Mouse (Mus musculus): ENCODE results near the gene Rps27rt. TPM values are rescaled to one million over a fixed set of nuclear protein-coding genes. Genes with fewer than 3 reads are reported as not detected.
A peak's percentile ranks its signal among the peaks of the same experiment; 100 is the strongest.

Rps27rt gene
- polyA plus RNA-seq, 1 experiment = 85.5 TPM

- TF ChIP-seq CTCF (IDR thresholded peaks at IDR 0.05; ENCODE audit: borderline replicate concordance, control insufficient read depth, extremely low read depth, insufficient read depth, low read length, poor library complexity) (no peak), POLR2A (IDR thresholded peaks at IDR 0.05; ENCODE audit: control insufficient read depth, extremely low read depth, insufficient read depth, low read length, poor library complexity) (no peak)
- WGBS = 95% methylated on average over 6 of the region's 6 CpGs
- Histone ChIP-seq H3K27me3 (ENCODE audit: control insufficient read depth, insufficient read depth, low read length) (no peaks in the 10 kb centered on the region), H3K4me3 (ENCODE audit: control insufficient read depth, insufficient read depth, low read length) (no peak overlapping the region), H3K4me1 (replicated peaks; ENCODE audit: control insufficient read depth, insufficient read depth, low read length) (no peaks in the 10 kb centered on the region), H3K36me3 (ENCODE audit: control insufficient read depth, insufficient read depth, low read length) (no peaks in the 10 kb centered on the region), H3K27ac (ENCODE audit: control insufficient read depth, insufficient read depth, low read length) (no peak overlapping the region)
- DNase-seq = no peak
These were observed 6.2 kb upstream of the Rps27rt start for GRCm38 (mm10) chr9:114988610-114989327.

GRCm38 (mm10) chr9:114988029-114988428 lies 5.5 kb upstream of the Rps27rt start:
- DNase-seq = no peak
- Histone ChIP-seq H3K4me1 (replicated peaks; ENCODE audit: control insufficient read depth, insufficient read depth, low read length) (no peaks in the 10 kb centered on the region), H3K36me3 (ENCODE audit: control insufficient read depth, insufficient read depth, low read length) (no peaks in the 10 kb centered on the region), H3K27me3 (ENCODE audit: control insufficient read depth, insufficient read depth, low read length) (no peaks in the 10 kb centered on the region), H3K27ac (ENCODE audit: control insufficient read depth, insufficient read depth, low read length) (no peak overlapping the region), H3K4me3 (ENCODE audit: control insufficient read depth, insufficient read depth, low read length) (no peak overlapping the region)
- WGBS = 97% methylated on average over 3 of the region's 3 CpGs
- TF ChIP-seq CTCF (IDR thresholded peaks at IDR 0.05; ENCODE audit: borderline replicate concordance, control insufficient read depth, extremely low read depth, insufficient read depth, low read length, poor library complexity) (no peak), POLR2A (IDR thresholded peaks at IDR 0.05; ENCODE audit: control insufficient read depth, extremely low read depth, insufficient read depth, low read length, poor library complexity) (no peak)

DNA sequence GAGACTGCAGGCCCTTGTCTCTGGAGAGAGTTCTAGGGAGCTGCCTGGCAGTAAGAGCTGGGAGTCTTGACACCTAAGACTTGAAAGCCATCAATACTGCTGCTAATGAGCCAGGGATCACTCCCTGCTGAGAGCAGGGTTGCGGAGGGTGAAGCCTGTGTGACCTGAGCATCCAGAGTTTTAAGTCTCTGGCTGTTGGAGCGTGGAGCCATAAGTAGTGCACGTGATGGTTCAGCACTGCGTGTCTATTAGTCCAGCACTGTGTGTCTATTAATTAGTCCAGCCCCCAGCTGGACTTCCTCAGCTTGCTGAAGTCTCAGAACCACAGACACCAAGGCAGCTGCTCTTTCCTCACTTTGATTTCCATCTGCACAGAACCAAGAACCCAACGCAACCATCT lies 3.8 kb upstream of the Rps27rt start:
- 97% methylated on average over 5 of the region's 5 CpGs for WGBS
- Histone ChIP-seq H3K4me3 (ENCODE audit: control insufficient read depth, insufficient read depth, low read length) (no peak overlapping the region), H3K4me1 (replicated peaks; ENCODE audit: control insufficient read depth, insufficient read depth, low read length) (no peaks in the 10 kb centered on the region), H3K27me3 (ENCODE audit: control insufficient read depth, insufficient read depth, low read length) (no peaks in the 10 kb centered on the region), H3K27ac (ENCODE audit: control insufficient read depth, insufficient read depth, low read length) (no peak overlapping the region), H3K36me3 (ENCODE audit: control insufficient read depth, insufficient read depth, low read length) (no peaks in the 10 kb centered on the region)
- no peak for TF ChIP-seq POLR2A (IDR thresholded peaks at IDR 0.05; ENCODE audit: control insufficient read depth, extremely low read depth, insufficient read depth, low read length, poor library complexity)
- no peak for TF ChIP-seq CTCF (IDR thresholded peaks at IDR 0.05; ENCODE audit: borderline replicate concordance, control insufficient read depth, extremely low read depth, insufficient read depth, low read length, poor library complexity)
- DNase-seq = no peak

- H3K36me3 ChIP-seq (ENCODE audit: control insufficient read depth, insufficient read depth, low read length) = no peaks in the 10 kb centered on the region
- H3K27me3 ChIP-seq (ENCODE audit: control insufficient read depth, insufficient read depth, low read length) = no peaks in the 10 kb centered on the region; the same call in 1 of the 2 replicates
- 98% methylated on average over 5 of the region's 5 CpGs for WGBS
- H3K4me3 ChIP-seq (ENCODE audit: control insufficient read depth, insufficient read depth, low read length) = no peak overlapping the region
- H3K4me1 ChIP-seq (replicated peaks; ENCODE audit: control insufficient read depth, insufficient read depth, low read length) = no peaks in the 10 kb centered on the region
- no peak for TF ChIP-seq POLR2A (IDR thresholded peaks at IDR 0.05; ENCODE audit: control insufficient read depth, extremely low read depth, insufficient read depth, low read length, poor library complexity)
- no peak for TF ChIP-seq CTCF (IDR thresholded peaks at IDR 0.05; ENCODE audit: borderline replicate concordance, control insufficient read depth, extremely low read depth, insufficient read depth, low read length, poor library complexity)
- DNase-seq = no peak
- H3K27ac ChIP-seq (ENCODE audit: control insufficient read depth, insufficient read depth, low read length) = no peak overlapping the region
These were observed 3.2 kb upstream of the Rps27rt start for GRCm38 (mm10) chr9:114985741-114986140.

DNA sequence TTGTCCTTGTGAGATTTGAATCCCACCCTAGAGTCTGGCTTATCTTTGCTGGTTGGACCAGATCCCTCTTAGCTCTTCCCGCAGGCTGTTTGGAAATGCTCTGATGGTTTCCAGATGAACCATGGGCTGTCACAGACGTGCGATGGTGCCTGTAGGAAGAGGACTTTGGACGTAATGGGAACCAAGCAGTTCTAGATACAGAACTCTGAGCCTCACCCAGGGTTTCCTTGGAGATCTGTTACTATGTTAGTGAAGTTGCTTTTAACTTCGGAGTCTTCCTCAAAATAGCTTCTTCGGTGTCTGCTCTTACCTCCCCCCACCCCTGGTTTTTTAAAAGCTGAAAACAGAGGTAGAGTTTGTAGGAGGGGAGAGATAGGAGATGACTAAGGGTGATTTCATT lies 2.6 kb downstream of the Rps27rt start:
- H3K27me3 ChIP-seq (ENCODE audit: control insufficient read depth, insufficient read depth, low read length) = peaks cover 15% of the 10 kb centered on the region; the same call in 1 of the 2 replicates
- 76% methylated on average over 6 of the region's 6 CpGs for WGBS
- DNase-seq = no peak

DNA sequence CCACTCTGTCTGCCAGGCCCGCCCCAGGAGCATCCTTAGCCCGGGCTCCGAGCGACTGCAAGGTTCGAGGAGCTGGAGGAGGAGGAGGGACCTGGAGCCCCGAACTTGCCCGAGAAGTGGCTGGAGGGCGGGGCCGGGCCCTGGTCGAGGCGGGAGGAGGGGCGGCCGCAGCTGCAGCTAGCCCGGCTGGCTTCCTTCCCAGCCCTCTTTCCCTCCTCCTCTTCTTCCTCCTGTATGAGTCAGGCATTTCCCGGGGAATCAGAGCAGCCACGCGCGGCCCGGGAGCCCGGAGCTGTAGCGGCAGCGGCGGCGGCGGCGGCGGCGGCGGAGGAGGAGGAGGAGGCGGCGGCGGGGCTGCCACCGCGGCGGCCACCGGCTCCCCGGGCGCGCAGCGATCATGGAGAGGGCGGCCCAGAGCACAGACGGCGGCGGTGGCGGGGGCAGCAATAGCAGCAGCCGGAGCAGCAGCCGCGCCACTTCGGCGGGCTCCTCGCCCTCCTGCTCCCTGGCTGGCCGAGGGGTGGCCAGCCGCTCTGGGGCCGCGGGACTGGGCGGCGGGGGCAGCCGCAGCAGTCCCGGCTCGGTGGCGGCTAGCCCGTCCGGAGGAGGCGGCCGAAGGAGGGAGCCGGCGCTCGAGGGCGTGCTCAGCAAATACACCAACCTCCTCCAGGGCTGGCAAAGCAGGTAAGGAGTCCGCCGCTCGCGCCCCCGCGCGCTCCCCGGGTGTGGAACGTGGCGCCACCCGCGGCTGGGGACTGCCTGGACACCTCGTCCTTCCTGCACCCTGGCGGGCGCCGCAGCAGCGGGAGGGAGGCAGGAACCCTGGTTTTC lies 4.0 kb downstream of the Rps27rt start, which contains the start of gene Osbpl10:
Gene Osbpl10, plus strand, starts transcription at position 289 of the 831 bp plus-strand sequence.
- TF ChIP-seq POLR2A (IDR thresholded peaks at IDR 0.05; ENCODE audit: control insufficient read depth, extremely low read depth, insufficient read depth, low read length, poor library complexity) (no peak), CTCF (IDR thresholded peaks at IDR 0.05; ENCODE audit: borderline replicate concordance, control insufficient read depth, extremely low read depth, insufficient read depth, low read length, poor library complexity) (no peak)
- H3K27ac ChIP-seq (ENCODE audit: control insufficient read depth, insufficient read depth, low read length) = no peak within 1 kb of the TSS

More for the DNA sequence above, 2.6 kb downstream of the Rps27rt start:
- no peaks in the 10 kb centered on the region for H3K36me3 ChIP-seq (ENCODE audit: control insufficient read depth, insufficient read depth, low read length)
- H3K4me3 ChIP-seq (ENCODE audit: control insufficient read depth, insufficient read depth, low read length) = no peak overlapping the region
- no peaks in the 10 kb centered on the region; the same call in 1 of the 2 replicates for H3K4me1 ChIP-seq (replicated peaks; ENCODE audit: control insufficient read depth, insufficient read depth, low read length)
- TF ChIP-seq CTCF (IDR thresholded peaks at IDR 0.05; ENCODE audit: borderline replicate concordance, control insufficient read depth, extremely low read depth, insufficient read depth, low read length, poor library complexity) (no peak), POLR2A (IDR thresholded peaks at IDR 0.05; ENCODE audit: control insufficient read depth, extremely low read depth, insufficient read depth, low read length, poor library complexity) (no peak)
- H3K27ac ChIP-seq (ENCODE audit: control insufficient read depth, insufficient read depth, low read length) = no peak overlapping the region

More for the DNA sequence above, 4.0 kb downstream of the Rps27rt start, which contains the start of gene Osbpl10:
- 1% methylated on average over 75 of the region's 86 CpGs for WGBS
- Histone ChIP-seq H3K36me3 (ENCODE audit: control insufficient read depth, insufficient read depth, low read length) (no peaks in the 10 kb centered on the region), H3K27me3 (ENCODE audit: control insufficient read depth, insufficient read depth, low read length) (peaks cover 15% of the 10 kb centered on the region; the same call in 1 of the 2 replicates), H3K4me3 (ENCODE audit: control insufficient read depth, insufficient read depth, low read length) (peak within 1 kb of the TSS; percentile 18), H3K4me1 (replicated peaks; ENCODE audit: control insufficient read depth, insufficient read depth, low read length) (no peaks in the 10 kb centered on the region; the same call in 1 of the 2 replicates)
- peak; percentile 11 for DNase-seq

All from thymus, adult 2 months (tissue).